Mouse (Mus musculus) induced T-regulatory cell, adult 2 months (primary cell): ENCODE measurements around the gene Kremen1.

Experiments
- DNase-seq: peaks from one replicate; pipeline ENCODE4 v3.0.0-alpha.2; 2012; ENCODE audit warnings: low read depth

Gene Kremen1

DNA sequence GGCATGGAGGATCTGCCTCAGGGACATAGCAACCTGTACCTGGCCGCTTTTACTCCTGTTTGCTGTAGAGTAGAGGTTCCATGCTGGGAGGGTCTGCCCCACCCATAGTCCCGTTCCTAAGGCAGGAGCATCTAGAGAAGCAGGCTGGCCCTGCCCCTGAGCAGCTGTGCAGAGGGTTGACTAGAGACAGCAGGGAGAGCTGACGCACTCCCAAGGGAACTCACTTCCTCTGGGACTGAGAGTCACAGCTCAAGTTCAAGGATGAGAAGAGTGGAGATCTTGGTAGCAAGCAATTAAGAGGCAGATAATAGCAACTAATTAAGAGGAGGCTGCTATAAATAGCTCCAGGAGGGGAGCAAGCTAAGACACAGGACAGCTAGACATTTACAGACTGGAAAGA is 88.5 kb downstream of the Kremen1 start:
- no peak for DNase-seq

DNA sequence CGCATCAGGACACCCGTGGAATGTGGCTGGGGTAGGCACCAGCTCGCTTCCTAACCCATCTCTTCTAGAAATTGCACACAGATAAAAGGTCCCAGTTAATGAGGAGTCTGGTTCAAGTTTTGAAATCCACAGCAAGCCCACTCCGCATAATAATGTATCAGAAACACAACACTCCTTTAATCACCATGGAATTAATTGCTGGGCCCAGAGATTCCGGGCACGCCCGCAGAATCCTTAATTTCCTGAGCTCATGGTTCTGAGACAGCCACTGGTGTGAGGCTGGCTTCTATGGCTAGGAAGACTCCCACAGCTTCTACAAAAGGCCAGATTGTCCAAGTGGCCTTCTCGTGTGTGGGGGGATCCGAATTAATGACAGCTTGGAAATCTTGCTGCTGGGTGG is 94.0 kb downstream of the Kremen1 start:
- DNase-seq = no peak

DNA sequence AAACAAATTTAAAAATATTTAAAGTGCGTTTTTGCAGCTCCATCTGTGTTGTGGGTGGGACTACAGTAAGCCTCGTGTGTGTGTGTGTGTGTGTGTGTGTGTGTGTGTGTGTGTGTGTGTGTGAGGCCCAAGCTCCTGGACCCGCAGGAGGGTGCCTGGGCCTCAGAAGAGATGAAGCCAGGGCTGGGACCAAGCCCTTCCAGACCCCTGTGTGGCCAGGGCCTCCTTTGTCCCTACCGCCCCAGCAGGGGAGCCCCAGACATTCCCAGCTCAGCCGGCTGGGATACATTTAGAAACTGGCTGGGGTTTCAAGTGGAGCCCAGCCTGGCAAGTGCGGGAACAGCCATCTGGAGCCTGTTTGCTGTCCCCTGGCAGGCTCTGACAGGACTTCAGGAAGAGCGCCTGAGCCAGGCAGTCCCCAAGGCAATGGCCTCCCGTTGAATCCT is 95.9 kb downstream of the Kremen1 start:
- DNase-seq = no peak

DNA sequence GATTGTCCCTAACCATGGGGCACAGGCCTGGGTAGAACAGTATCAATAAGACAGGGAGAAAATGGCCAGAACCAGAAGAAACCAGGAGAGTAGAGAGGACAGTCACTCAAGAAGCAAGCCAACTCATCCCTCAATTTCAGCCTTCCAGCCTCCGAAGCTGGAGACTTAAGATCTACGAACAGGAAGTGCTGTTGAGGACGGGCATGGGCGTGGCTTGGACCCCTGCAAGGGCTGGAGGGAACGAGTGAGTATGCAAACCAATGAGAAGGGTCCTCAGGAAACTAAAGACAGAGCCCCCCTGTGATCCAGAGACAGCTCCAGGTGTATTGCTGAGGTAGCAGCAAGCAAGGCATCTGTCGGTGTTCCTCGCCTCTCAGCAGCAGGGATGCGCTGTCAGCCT is 97.0 kb downstream of the Kremen1 start:
- no peak for DNase-seq

DNA sequence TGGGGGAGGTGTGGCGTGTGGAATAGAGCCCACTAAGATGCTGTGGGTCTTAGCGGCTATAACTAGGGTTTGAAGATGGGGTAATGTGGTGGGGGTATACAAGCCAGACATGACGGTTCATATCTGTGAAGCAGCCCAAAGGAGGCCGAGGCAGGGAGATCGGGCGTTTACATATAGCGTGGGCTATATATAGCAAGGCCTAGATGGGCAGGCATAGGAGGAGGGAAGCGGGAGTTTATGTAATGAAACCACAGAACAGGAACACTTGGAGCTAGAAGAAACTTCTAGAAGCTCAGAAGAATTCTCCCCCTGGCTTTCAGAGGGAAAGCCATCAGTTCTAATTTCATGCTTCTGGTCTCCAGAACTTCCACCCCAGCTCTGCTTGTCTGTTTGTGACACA is 97.9 kb downstream of the Kremen1 start:
- DNase-seq = no peak

DNA sequence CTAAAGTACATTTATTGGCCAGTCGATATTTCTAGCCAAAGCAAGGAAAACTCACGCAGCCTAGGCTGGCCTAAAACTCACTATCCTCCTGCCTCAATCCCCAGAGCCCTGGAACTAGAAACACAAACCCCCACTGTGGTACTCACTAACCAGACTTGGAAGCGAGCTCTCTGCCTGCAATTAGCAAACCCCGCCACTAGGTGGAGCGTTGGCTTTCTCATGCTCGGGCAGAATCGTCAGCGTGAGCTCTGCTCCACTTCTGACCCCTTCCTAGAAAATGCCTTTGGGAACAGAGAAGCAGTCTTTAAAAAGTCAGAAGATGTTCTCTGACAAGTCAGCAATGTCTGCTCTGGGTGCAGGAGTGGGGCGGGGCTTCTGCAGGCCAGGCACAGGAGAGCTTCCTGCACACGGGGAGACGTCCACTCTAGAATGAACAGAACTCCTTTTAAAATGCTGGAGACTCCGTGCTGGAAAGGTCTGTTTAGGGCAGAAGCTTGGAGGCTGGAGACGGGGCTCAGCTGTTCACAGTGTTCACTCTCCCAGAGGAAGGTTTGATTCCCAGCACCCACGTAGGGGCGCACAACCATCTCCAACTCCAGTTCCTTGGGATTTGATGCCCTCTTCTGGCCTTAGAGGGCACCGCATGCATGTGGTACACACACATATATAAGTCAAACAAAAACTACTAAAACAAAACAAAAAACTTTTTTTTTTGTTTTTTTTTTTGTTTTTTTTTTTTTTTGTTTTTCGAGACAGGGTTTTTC is 100.5 kb downstream of the Kremen1 start:
- DNase-seq = peak; percentile 81

DNA sequence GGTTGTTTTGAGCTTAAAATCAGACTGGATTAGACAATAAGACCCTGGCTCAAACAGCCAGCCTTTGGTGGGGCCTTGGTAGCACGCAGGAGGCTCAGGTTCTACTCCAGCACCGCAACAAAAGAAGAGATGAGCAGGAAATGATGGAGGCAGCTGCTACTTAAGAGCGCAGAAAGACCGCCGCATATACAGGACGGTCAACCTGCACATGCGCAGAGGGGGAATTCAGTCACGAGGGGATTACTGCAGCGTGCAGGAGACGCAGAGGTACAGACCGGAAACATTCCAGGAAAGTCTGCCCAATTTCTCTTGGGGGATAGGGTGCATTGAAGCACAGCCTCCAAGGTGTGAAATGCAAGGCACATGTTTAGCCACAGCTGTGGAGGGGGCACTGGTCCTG is 103.3 kb downstream of the Kremen1 start:
- no peak for DNase-seq

DNA sequence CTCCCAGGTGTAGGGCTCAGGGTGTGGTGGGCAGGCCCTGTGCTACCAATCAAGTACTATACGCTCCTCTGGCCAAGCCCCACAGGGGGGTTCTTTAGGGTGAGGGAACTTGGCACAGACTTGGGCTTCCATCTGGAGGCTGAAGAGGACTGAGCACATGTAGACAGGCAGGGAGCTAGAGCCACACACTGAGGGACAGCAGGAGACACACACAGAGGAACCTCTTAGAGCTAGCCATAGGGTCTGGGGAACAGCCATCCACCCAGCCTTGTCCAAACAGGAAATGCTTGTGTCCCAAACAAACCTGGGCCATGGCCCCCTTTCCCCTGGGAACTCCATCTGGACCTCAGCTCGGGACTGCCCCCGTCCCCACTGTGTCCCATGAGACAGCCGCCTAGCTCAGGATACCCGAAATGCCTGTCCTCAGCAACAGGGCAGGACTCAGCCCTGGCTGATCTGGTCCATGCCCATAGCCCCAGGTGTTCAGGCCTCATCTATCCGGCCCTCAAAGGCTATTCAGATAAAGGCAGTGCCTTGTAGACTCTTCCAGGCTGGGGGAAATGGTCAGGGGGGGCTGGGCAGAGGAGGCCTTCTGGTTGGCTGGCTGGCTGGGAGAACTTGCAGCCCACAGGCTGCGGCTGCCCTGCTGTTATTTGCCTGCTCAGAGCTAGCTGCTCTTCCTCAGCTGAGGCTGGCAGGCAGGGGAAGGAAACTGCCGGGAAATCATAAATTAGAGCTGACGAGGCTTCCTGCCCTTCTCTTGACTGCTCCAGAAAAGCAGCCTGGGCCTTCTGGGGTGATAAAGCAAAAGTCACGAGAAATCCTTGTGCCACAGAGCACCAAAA is 106.2 kb downstream of the Kremen1 start:
- DNase-seq = no peak

DNA sequence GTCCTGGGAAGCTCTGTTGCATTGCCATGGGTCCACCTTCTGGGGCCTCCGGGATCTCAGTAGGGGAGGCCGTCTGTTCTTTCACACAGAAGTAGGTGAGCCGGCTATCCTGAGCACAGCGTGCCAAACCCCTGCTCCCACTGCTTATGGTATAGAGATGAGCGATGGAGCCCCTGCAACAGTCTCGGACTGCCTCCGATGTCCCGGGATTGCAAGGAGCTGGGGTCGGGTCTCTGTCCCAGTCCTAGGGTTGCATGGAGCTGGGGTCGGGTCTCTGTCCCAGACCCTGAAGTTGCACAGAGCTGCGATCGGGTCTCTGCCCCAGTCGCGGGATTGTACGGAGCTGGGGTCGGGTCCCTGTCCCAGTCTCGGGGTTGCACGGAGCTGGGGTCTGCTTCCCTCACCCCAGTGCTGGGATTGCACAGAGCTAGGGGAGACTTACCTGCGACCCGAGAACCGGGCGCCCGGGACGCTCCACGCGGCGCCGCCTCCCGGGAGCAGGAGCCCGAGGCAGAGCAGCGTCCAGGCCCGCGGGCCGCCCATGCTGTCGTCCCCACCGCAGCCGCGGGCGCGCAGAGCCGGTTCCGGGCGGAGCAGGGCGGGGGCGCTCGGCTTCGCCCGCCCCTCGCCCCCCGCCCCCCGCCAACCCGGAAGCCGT is 109.5 kb downstream of the Kremen1 start, which contains the start of gene Emid1:
Gene Emid1 (minus strand): TSS at position 578 of the 658 bp plus-strand sequence.
- peak; percentile 35 for DNase-seq

DNA sequence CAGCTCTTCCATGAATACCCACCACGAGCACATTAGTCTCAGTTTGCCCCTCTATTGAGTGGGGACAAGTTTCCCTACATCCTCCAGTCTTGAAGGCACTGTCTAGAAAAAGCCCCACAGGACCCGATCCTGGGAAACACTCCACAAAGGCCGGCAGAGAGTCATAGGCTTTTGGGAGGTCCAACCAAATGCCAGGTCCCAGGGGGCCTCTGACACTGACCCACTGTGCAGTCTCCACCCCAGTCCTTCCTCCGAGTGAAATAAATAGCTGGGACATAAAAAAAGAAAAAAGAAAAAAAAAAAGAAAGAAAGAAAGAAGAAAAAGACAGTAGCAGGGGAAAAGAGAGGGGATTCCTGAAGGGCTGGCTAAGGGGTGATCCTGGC is 110.1 kb downstream of the Kremen1 start:
- no peak for DNase-seq

DNA sequence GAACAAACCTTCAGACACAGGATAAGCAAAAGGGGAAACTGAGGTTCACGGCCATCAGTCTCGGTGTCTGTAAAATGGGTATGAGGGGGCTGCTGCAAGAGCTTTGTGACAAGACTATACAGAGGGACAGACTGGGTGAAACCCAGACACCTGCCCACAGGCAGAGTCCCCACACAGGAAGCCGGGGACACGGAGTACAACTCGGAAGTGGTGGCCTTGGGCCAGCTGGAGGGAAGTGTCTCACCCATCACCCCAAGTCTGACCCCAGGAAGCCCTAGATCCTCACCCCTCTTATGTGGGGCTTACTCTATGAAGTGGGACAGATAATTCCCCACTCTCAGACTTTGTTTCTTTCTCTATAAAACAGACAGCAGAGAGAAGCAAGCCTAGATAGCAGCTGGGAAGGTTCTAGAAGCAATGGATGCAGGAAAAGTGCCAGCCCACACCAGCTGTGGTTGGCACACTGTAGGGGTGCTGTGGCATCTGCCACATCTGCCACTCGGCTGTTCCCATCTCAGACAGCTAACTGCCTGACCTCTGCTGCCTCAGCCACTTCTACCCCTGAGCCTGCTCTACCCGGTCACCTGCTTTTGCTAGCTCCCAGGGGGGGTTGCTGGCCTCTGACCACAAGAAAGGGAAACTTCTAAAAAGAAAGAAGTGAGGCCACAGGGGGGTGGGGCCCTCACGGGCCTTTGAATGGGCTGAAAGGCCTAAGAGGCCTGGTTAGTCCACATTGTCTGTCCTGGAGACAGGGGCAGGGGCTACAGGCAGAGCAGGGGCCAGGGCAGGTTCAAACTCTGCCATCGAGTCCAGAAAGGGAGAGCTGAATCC is 110.7 kb downstream of the Kremen1 start:
- peak; percentile 17 for DNase-seq

DNA sequence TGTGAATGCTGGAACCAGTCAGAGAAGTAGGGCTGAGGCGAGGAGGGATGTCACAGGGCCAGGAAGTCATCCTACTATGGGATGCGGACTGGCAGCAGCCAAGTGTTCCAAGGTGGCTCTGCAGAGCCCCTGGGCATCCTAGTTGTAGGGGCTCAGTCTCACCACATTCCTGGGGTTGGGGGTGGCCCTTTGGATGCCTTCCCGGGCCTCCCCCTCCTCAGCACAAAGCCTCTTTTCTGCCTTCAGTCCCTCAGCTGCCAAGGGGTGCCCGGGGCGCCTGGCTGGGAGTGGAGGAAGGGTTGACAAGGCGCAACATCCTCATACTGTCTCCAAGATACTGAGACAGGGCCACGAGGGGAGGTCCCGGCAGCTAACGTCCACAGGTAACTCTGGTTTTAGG is 111.4 kb downstream of the Kremen1 start:
- no peak for DNase-seq

DNA sequence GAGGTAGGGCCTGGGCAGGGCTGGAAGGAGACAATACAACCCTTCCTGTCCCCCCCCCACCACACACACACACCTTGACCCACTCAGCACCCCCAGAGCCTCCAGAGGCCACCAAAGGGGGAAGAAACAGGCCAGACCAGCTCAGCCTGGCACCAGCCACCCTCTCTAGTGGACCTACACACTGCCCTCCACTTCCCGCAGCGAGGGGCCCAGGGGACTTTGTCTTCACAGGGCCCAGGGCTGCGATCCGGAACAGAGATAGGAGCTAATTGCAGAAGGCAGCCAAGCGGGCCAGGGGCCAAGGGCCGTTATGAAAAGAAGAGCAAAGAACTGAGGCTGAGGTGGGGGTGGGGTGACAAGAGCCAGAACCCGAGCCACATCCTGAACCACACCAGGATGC is 112.1 kb downstream of the Kremen1 start:
- DNase-seq = no peak

DNA sequence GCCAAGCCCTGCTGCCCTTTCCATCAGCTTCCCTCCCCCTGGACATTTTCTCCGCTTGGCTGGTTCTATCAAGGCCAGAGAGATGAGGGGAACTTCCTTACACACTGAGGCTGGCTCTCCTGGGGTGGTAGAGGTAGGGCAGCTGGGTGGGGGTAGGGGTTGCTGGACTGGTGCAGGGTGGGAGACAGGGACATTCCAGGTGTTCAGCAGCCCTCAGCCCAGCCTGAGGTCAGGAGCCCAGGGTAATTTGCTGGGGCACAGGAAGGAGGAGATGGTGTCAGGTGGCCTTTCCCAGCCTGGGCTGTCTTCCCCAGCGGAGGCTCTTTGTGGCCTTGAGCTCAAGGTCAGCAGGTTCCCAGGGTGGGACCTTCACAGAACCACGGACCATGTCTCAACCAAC is 115.8 kb downstream of the Kremen1 start:
- no peak for DNase-seq

DNA sequence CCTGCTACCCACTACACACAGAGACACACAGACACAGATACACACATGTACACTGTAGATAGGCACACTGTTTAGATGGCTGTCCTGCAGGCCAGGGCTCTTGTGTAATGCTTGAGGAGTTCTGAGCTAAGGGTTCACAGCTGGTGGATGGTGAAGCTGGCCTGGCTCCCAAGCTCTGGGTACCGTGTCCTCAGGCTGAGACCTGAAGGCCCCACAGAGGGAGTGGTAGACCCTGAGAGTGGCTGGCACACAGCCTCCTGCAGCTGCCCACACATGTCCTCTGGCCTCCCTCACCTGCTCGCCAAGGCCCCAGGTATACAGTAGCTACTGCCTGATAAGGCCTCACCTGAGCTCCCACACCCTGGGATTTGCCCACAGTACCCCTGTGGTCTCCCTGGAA is 119.4 kb downstream of the Kremen1 start:
- no peak for DNase-seq
